Mouse (Mus musculus) hindbrain, postnatal 0 days (tissue): ENCODE measurements around the gene Kcnq4. TPM values are rescaled to one million over a fixed set of nuclear protein-coding genes. Genes with fewer than 3 reads are reported as not detected.

Experiments
- ATAC-seq: fragments of 200-750 bp; cut with Nextera tagmentation; 2 replicates; pipeline ENCODE4 v1.8.0; 2017; ENCODE audit warnings: mild to moderate bottlenecking, moderate TSS enrichment, moderate library complexity
- DNase-seq: peaks from one replicate; pipeline ENCODE4 v3.0.0-alpha.2; 2015; ENCODE audit warnings: low spot score
- H3K27ac ChIP-seq: fragments of 300-500 bp; sonication (generic); 2 replicates; pipeline ENCODE4 v1.5.1; 2014; ENCODE audit warnings: mild to moderate bottlenecking
- H3K27me3 ChIP-seq: fragments of 300-500 bp; sonication (generic); 2 replicates; pipeline ENCODE4 v1.6.1; 2014; ENCODE audit warnings: low read length, mixed read lengths; ENCODE audit not compliant: insufficient read depth
- H3K36me3 ChIP-seq: fragments of 300-500 bp; sonication (generic); 2 replicates; pipeline ENCODE4 v1.6.1; 2014; ENCODE audit warnings: low read length, mixed read lengths; ENCODE audit not compliant: insufficient read depth
- H3K4me1 ChIP-seq: fragments of 300-500 bp; sonication (generic); 2 replicates; pipeline ENCODE4 v1.6.1; 2014; ENCODE audit warnings: antibody characterized with exemption, low read length, mixed read lengths; ENCODE audit not compliant: insufficient read depth
- H3K4me2 ChIP-seq: fragments of 300-500 bp; sonication (generic); 2 replicates; pipeline ENCODE4 v1.6.1; 2014; ENCODE audit warnings: low read depth, mild to moderate bottlenecking, low read length, moderate library complexity, mixed read lengths
- H3K4me3 ChIP-seq: fragments of 300-500 bp; sonication (generic); 2 replicates; pipeline ENCODE4 v1.5.1; 2014; ENCODE audit warnings: low read length
- H3K9ac ChIP-seq: fragments of 300-500 bp; sonication (generic); replicated peaks from 2 replicates; pipeline ENCODE4 v1.6.1; 2014; ENCODE audit warnings: mild to moderate bottlenecking, low read length, moderate library complexity, mixed read lengths
- H3K9me3 ChIP-seq: fragments of 300-500 bp; sonication (generic); 2 replicates; pipeline ENCODE4 v1.6.1; 2016; ENCODE audit warnings: low read length, mixed read lengths
- CTCF ChIP-seq: IDR thresholded peaks from 2 replicates; pipeline ENCODE4 v1.5.1; 2016; ENCODE audit warnings: antibody characterized with exemption, control low read depth, low read depth
- WGBS: fragments of 180-500 bp; shearing (Covaris S2); extraction: QIAGEN DNeasy Blood & Tissue Kit; methylation state at CpG from one replicate; pipeline ENCODE4 v1.1.7; 2014; 5-methylcytosine and 5-hydroxymethylcytosine counted together
- polyA plus RNA-seq: library from polyadenylated mRNA; unstranded; fragments of >200 nt; fragmentation: Nextera tagmentation; extraction: Ambion mirVana; gene quantifications from 2 replicates; pipeline ENCODE4 v1.2.1, GENCODE M21; 2015
- total RNA-seq: library from RNA; depleted of rRNA; stranded (reverse); fragments of >200 nt; gene quantifications from 2 replicates; pipeline ENCODE4 v1.2.3, GENCODE M21; 2014

Gene Kcnq4
- total and polyA plus RNA-seq, 2 experiments from 2014 or later: 4.9 to 12.4 TPM

- 80% methylated on average over 2 of the region's 2 CpGs for WGBS
- ATAC-seq: no peak
Measured at GRCm38 (mm10) chr4:120675640-120676039, 72.8 kb downstream of the Kcnq4 start.

GRCm38 (mm10) chr4:120674775-120675451 is 73.5 kb downstream of the Kcnq4 start:
- H3K9ac ChIP-seq: no peak overlapping the region
- H3K9me3 ChIP-seq: no peaks in the 10 kb centered on the region
- H3K4me1 ChIP-seq: no peaks in the 10 kb centered on the region
- DNase-seq: no peak
- H3K4me3 ChIP-seq: no peak overlapping the region
- no peak overlapping the region for H3K4me2 ChIP-seq
- H3K36me3 ChIP-seq: no peaks in the 10 kb centered on the region
- no peaks in the 10 kb centered on the region for H3K27me3 ChIP-seq
- TF ChIP-seq CTCF: no peak
- ATAC-seq: no peak
- H3K27ac ChIP-seq: no peak overlapping the region
- WGBS: 83% methylated on average over 8 of the region's 8 CpGs

More at GRCm38 (mm10) chr4:120675640-120676039, 72.8 kb downstream of the Kcnq4 start:
- no peak for DNase-seq
- no peak overlapping the region for H3K4me2 ChIP-seq
- H3K27ac ChIP-seq: no peak overlapping the region
- no peaks in the 10 kb centered on the region for H3K4me1 ChIP-seq
- H3K9ac ChIP-seq: no peak overlapping the region
- no peaks in the 10 kb centered on the region for H3K27me3 ChIP-seq
- H3K4me3 ChIP-seq: no peak overlapping the region
- H3K36me3 ChIP-seq: no peaks in the 10 kb centered on the region
- no peak for TF ChIP-seq CTCF
- no peaks in the 10 kb centered on the region for H3K9me3 ChIP-seq

GRCm38 (mm10) chr4:120673606-120674005 is 74.8 kb downstream of the Kcnq4 start:
- H3K4me2 ChIP-seq: no peak overlapping the region
- 86% methylated on average over 3 of the region's 3 CpGs for WGBS
- H3K4me1 ChIP-seq: no peaks in the 10 kb centered on the region
- no peak overlapping the region for H3K4me3 ChIP-seq
- ATAC-seq (no peak), DNase-seq (no peak)
- H3K27me3 ChIP-seq: no peaks in the 10 kb centered on the region
- no peak overlapping the region for H3K9ac ChIP-seq
- H3K27ac ChIP-seq: no peak overlapping the region
- no peaks in the 10 kb centered on the region for H3K9me3 ChIP-seq
- no peak for TF ChIP-seq CTCF
- no peaks in the 10 kb centered on the region for H3K36me3 ChIP-seq

GRCm38 (mm10) chr4:120671046-120671445 is 77.4 kb downstream of the Kcnq4 start:
- ATAC-seq: no peak
- 40% methylated on average over 12 of the region's 12 CpGs for WGBS

GRCm38 (mm10) chr4:120669585-120669984 is 78.8 kb downstream of the Kcnq4 start:
- H3K9me3 ChIP-seq: no peaks in the 10 kb centered on the region
- ATAC-seq (no peak), DNase-seq (no peak)
- no peak overlapping the region for H3K4me3 ChIP-seq
- H3K27me3 ChIP-seq: no peaks in the 10 kb centered on the region
- H3K36me3 ChIP-seq: no peaks in the 10 kb centered on the region
- no peak for TF ChIP-seq CTCF
- 69% methylated on average over 5 of the region's 5 CpGs for WGBS
- no peaks in the 10 kb centered on the region for H3K4me1 ChIP-seq
- H3K9ac ChIP-seq: no peak overlapping the region
- H3K27ac ChIP-seq: no peak overlapping the region
- H3K4me2 ChIP-seq: no peak overlapping the region

More at GRCm38 (mm10) chr4:120671046-120671445, 77.4 kb downstream of the Kcnq4 start:
- DNase-seq: peak; percentile 20
- H3K4me2 ChIP-seq: no peak overlapping the region
- no peak overlapping the region for H3K9ac ChIP-seq
- TF ChIP-seq CTCF: no peak
- no peaks in the 10 kb centered on the region for H3K4me1 ChIP-seq
- H3K27ac ChIP-seq: no peak overlapping the region
- H3K36me3 ChIP-seq: no peaks in the 10 kb centered on the region
- H3K27me3 ChIP-seq: no peaks in the 10 kb centered on the region
- no peak overlapping the region for H3K4me3 ChIP-seq
- H3K9me3 ChIP-seq: no peaks in the 10 kb centered on the region

GRCm38 (mm10) chr4:120668551-120668950 is 79.9 kb downstream of the Kcnq4 start:
- H3K9ac ChIP-seq: no peak overlapping the region
- no peak overlapping the region for H3K27ac ChIP-seq
- no peaks in the 10 kb centered on the region for H3K27me3 ChIP-seq
- no peak overlapping the region for H3K4me2 ChIP-seq
- no peaks in the 10 kb centered on the region for H3K4me1 ChIP-seq
- DNase-seq (no peak), ATAC-seq (no peak)
- H3K36me3 ChIP-seq: no peaks in the 10 kb centered on the region
- whole genome bisulfite sequencing: 99% methylated on average over 4 of the region's 4 CpGs
- no peak overlapping the region for H3K4me3 ChIP-seq
- no peaks in the 10 kb centered on the region for H3K9me3 ChIP-seq
- TF ChIP-seq CTCF: no peak

GRCm38 (mm10) chr4:120667555-120667954 is 80.9 kb downstream of the Kcnq4 start:
- H3K9ac ChIP-seq: peak overlapping the region; percentile 70
- H3K9me3 ChIP-seq: no peaks in the 10 kb centered on the region
- peak overlapping the region; percentile 55 for H3K4me3 ChIP-seq
- H3K4me2 ChIP-seq: peak overlapping the region; percentile 99
- ATAC-seq (no peak), DNase-seq (no peak)
- peak overlapping the region; percentile 56; the same call in 1 of the 2 replicates for H3K27ac ChIP-seq
- WGBS: 21% methylated on average over 10 of the region's 10 CpGs
- TF ChIP-seq CTCF: no peak
- H3K36me3 ChIP-seq: no peaks in the 10 kb centered on the region
- no peaks in the 10 kb centered on the region for H3K27me3 ChIP-seq
- no peaks in the 10 kb centered on the region for H3K4me1 ChIP-seq
